Mouse (Mus musculus): ENCODE data around the gene Pelo.

GRCm38 (mm10) chr13:115050660-115051559 is 39.1 kb downstream of the Pelo start:
- TF ChIP-seq CTCF (IDR thresholded peaks at IDR 0.05; ENCODE audit: low read depth) (no peak), EP300 (optimal IDR thresholded peaks at IDR 0.05) (no peak)

All from stomach, postnatal 0 days (tissue).